Mouse (Mus musculus): Measurements from ENCODE around the gene A830018L16Rik.

GRCm38 (mm10) chr1:12010607-12011006 is 596.7 kb downstream of the A830018L16Rik start:
- TF ChIP-seq POLR2A (IDR thresholded peaks at IDR 0.05; ENCODE audit: insufficient read depth, low read length) (no peak), EP300 (IDR thresholded peaks at IDR 0.05; ENCODE audit: insufficient read depth, low read depth, low read length) (no peak), CTCF (IDR thresholded peaks at IDR 0.05; ENCODE audit: low read depth, low read length) (no peak)

All from ES-Bruce4 (cell line).